Mouse (Mus musculus) heart, embryonic 12.5 days (tissue): ENCODE measurements at regions not wholly inside any gene's neighbourhood (a gene's known extent, or its start where the extent isn't known, plus 50 kb on each side); places are given as distances from the start of the nearest gene placed in this dataset.

Experiments used
- ATAC-seq: fragments of 200-750 bp; cut with Nextera tagmentation; 2 replicates; pipeline ENCODE4 v1.8.0; 2017; ENCODE audit warnings: moderate TSS enrichment, moderate library complexity; ENCODE audit not compliant: insufficient number of reproducible peaks, low FRiP score
- H3K27ac ChIP-seq: fragments of 300-500 bp; sonication (generic); 2 replicates; pipeline ENCODE4 v1.5.1; 2016; ENCODE audit warnings: mild to moderate bottlenecking, moderate library complexity; ENCODE audit not compliant: poor library complexity, severe bottlenecking
- H3K27me3 ChIP-seq: fragments of 300-500 bp; sonication (generic); replicated peaks from 2 replicates; pipeline ENCODE4 v1.6.1; 2016; ENCODE audit warnings: mild to moderate bottlenecking, moderate library complexity
- H3K36me3 ChIP-seq: fragments of 300-500 bp; sonication (generic); 2 replicates; pipeline ENCODE4 v1.6.1; 2016; ENCODE audit warnings: mild to moderate bottlenecking, moderate library complexity
- H3K4me1 ChIP-seq: fragments of 300-500 bp; sonication (generic); replicated peaks from 2 replicates; pipeline ENCODE4 v1.6.1; 2016; ENCODE audit warnings: mild to moderate bottlenecking
- H3K4me2 ChIP-seq: fragments of 300-500 bp; sonication (generic); 2 replicates; pipeline ENCODE4 v1.6.1; 2016; ENCODE audit warnings: mild to moderate bottlenecking, moderate library complexity
- H3K4me3 ChIP-seq: fragments of 300-500 bp; sonication (generic); 2 replicates; pipeline ENCODE4 v1.5.1; 2016; ENCODE audit warnings: mild to moderate bottlenecking
- H3K9ac ChIP-seq: fragments of 300-500 bp; sonication (generic); 2 replicates; pipeline ENCODE4 v1.6.1; 2016; ENCODE audit warnings: mild to moderate bottlenecking, moderate library complexity
- H3K9me3 ChIP-seq: fragments of 300-500 bp; sonication (generic); replicated peaks from 2 replicates; pipeline ENCODE4 v1.6.1; 2016; ENCODE audit warnings: mild to moderate bottlenecking, moderate library complexity
- WGBS: fragments of 180-500 bp; shearing (Covaris S2); methylation state at CpG from one replicate; pipeline ENCODE4 v1.1.7; 2016; 5-methylcytosine and 5-hydroxymethylcytosine counted together

GRCm38 (mm10) chr12:13983631-13984395 is 168.0 kb downstream of the Fam84a start:
- no peak for ATAC-seq

GRCm38 (mm10) chr12:13964537-13964936 is 187.3 kb downstream of the Fam84a start:
- WGBS: 81% methylated on average over 3 of the region's 3 CpGs

More at GRCm38 (mm10) chr12:13983631-13984395, 168.0 kb downstream of the Fam84a start:
- Histone ChIP-seq H3K9ac (no peak overlapping the region), H3K27me3 (no peaks in the 10 kb centered on the region), H3K27ac (no peak overlapping the region), H3K36me3 (no peaks in the 10 kb centered on the region), H3K9me3 (no peaks in the 10 kb centered on the region), H3K4me1 (no peaks in the 10 kb centered on the region), H3K4me3 (no peak overlapping the region), H3K4me2 (no peak overlapping the region)
- 73% methylated on average over 7 of the region's 7 CpGs for WGBS

GRCm38 (mm10) chr12:13939494-13939893 is 212.4 kb downstream of the Fam84a start:
- Histone ChIP-seq H3K27ac (no peak overlapping the region), H3K9me3 (no peaks in the 10 kb centered on the region), H3K27me3 (no peaks in the 10 kb centered on the region), H3K4me2 (no peak overlapping the region), H3K9ac (no peak overlapping the region), H3K4me3 (no peak overlapping the region), H3K4me1 (no peaks in the 10 kb centered on the region), H3K36me3 (no peaks in the 10 kb centered on the region)
- WGBS: 84% methylated on average over 4 of the region's 4 CpGs
- ATAC-seq: no peak

More at GRCm38 (mm10) chr12:13964537-13964936, 187.3 kb downstream of the Fam84a start:
- Histone ChIP-seq H3K4me1 (no peaks in the 10 kb centered on the region), H3K27ac (no peak overlapping the region), H3K27me3 (no peaks in the 10 kb centered on the region), H3K9ac (no peak overlapping the region), H3K4me3 (no peak overlapping the region), H3K9me3 (no peaks in the 10 kb centered on the region), H3K4me2 (no peak overlapping the region), H3K36me3 (no peaks in the 10 kb centered on the region)
- no peak for ATAC-seq

- Histone ChIP-seq H3K4me1 (no peaks in the 10 kb centered on the region), H3K4me2 (no peak overlapping the region), H3K27ac (no peak overlapping the region), H3K4me3 (no peak overlapping the region), H3K9me3 (no peaks in the 10 kb centered on the region), H3K27me3 (no peaks in the 10 kb centered on the region), H3K36me3 (no peaks in the 10 kb centered on the region), H3K9ac (no peak overlapping the region)
- no peak for ATAC-seq
- WGBS: 78% methylated on average over 1 of the region's 1 CpGs
Measured at GRCm38 (mm10) chr12:13921066-13921465, 230.8 kb downstream of the Fam84a start.

GRCm38 (mm10) chr12:13883317-13883716 is 268.5 kb downstream of the Fam84a start:
- no peak overlapping the region for H3K4me2 ChIP-seq
- 36% methylated on average over 3 of the region's 3 CpGs for WGBS
- no peak overlapping the region for H3K4me3 ChIP-seq
- no peaks in the 10 kb centered on the region for H3K9me3 ChIP-seq
- H3K4me1 ChIP-seq: no peaks in the 10 kb centered on the region
- H3K36me3 ChIP-seq: no peaks in the 10 kb centered on the region
- no peak for ATAC-seq
- H3K27ac ChIP-seq: no peak overlapping the region
- H3K9ac ChIP-seq: no peak overlapping the region
- no peaks in the 10 kb centered on the region for H3K27me3 ChIP-seq

GRCm38 (mm10) chr12:13869161-13869560 is 282.7 kb downstream of the Fam84a start:
- peaks cover 5% of the 10 kb centered on the region; the same call in 1 of the 2 replicates for H3K4me1 ChIP-seq
- no peak overlapping the region for H3K27ac ChIP-seq
- H3K9me3 ChIP-seq: no peaks in the 10 kb centered on the region
- H3K4me3 ChIP-seq: no peak overlapping the region
- H3K9ac ChIP-seq: no peak overlapping the region
- H3K27me3 ChIP-seq: no peaks in the 10 kb centered on the region
- no peak for ATAC-seq
- H3K4me2 ChIP-seq: no peak overlapping the region
- H3K36me3 ChIP-seq: no peaks in the 10 kb centered on the region
- WGBS: 45% methylated on average over 1 of the region's 1 CpGs

GRCm38 (mm10) chr12:13861226-13861625 is 290.6 kb downstream of the Fam84a start:
- ATAC-seq: no peak
- H3K4me3 ChIP-seq: no peak overlapping the region

GRCm38 (mm10) chr12:13844532-13845485 is 307.0 kb downstream of the Fam84a start:
- Histone ChIP-seq H3K27ac (peak overlapping the region; percentile 49), H3K9me3 (peaks cover 5% of the 10 kb centered on the region; the same call in 1 of the 2 replicates), H3K4me2 (no peak overlapping the region), H3K36me3 (no peaks in the 10 kb centered on the region), H3K4me3 (no peak overlapping the region), H3K27me3 (no peaks in the 10 kb centered on the region), H3K9ac (no peak overlapping the region), H3K4me1 (peaks cover 4% of the 10 kb centered on the region)
- peak; percentile 63; the same call in 1 of the 2 replicates for ATAC-seq
- WGBS: 43% methylated on average over 13 of the region's 13 CpGs

More at GRCm38 (mm10) chr12:13861226-13861625, 290.6 kb downstream of the Fam84a start:
- Histone ChIP-seq H3K36me3 (no peaks in the 10 kb centered on the region), H3K27me3 (no peaks in the 10 kb centered on the region), H3K27ac (no peak overlapping the region), H3K4me2 (no peak overlapping the region), H3K4me1 (peaks cover 1% of the 10 kb centered on the region; the same call in 1 of the 2 replicates), H3K9ac (no peak overlapping the region), H3K9me3 (0 out of 2 replicates have a peak, but pooled peaks cover 3% of the 10 kb centered on the region)
- WGBS: 81% methylated on average over 7 of the region's 7 CpGs

GRCm38 (mm10) chr12:13843423-13844080 is 308.3 kb downstream of the Fam84a start:
- H3K9ac ChIP-seq: no peak overlapping the region
- H3K36me3 ChIP-seq: no peaks in the 10 kb centered on the region
- H3K4me2 ChIP-seq: no peak overlapping the region
- peaks cover 4% of the 10 kb centered on the region for H3K4me1 ChIP-seq
- 0 out of 2 replicates have a peak, but pooled peaks cover 2% of the 10 kb centered on the region for H3K9me3 ChIP-seq
- 68% methylated on average over 5 of the region's 5 CpGs for WGBS
- H3K4me3 ChIP-seq: no peak overlapping the region
- H3K27ac ChIP-seq: no peak overlapping the region
- no peak for ATAC-seq
- H3K27me3 ChIP-seq: no peaks in the 10 kb centered on the region

- Histone ChIP-seq H3K4me2 (no peak overlapping the region), H3K36me3 (no peaks in the 10 kb centered on the region), H3K4me1 (peaks cover 4% of the 10 kb centered on the region), H3K9me3 (no peaks in the 10 kb centered on the region), H3K9ac (no peak overlapping the region), H3K27ac (no peak overlapping the region), H3K27me3 (no peaks in the 10 kb centered on the region), H3K4me3 (no peak overlapping the region)
- WGBS: 61% methylated on average over 1 of the region's 1 CpGs
- no peak for ATAC-seq
Measured at GRCm38 (mm10) chr12:13841238-13841637, 310.6 kb downstream of the Fam84a start.
